Mouse (Mus musculus): ENCODE measurements around the gene Mafb. TPM values are rescaled to one million over a fixed set of nuclear protein-coding genes. Genes with fewer than 3 reads are reported as not detected.

The Mafb gene
- 0.11 TPM for polyA plus RNA-seq (2017; shearing (Covaris generic))

DNA sequence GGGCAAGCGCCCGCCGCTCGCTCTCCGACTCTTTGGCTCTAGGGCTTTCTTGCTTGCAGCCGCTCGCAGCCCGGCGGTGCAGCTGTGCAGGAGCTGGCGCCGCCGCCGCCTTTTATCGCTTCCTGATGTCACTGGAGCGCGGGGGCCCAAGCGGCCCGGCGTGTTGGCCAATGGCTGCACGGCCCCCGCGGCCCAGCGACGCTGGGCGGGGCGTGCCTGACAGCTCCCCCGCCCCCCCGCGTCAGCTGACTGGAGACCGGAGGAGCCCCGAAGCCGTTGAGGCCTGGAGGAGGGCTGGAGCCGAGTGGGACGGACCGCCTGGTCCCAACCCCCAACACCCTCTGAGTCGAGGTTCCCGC lies at the start of gene Mafb:
Mafb (minus strand) TSS at position 86 of the 359 bp plus-strand sequence.

DNA sequence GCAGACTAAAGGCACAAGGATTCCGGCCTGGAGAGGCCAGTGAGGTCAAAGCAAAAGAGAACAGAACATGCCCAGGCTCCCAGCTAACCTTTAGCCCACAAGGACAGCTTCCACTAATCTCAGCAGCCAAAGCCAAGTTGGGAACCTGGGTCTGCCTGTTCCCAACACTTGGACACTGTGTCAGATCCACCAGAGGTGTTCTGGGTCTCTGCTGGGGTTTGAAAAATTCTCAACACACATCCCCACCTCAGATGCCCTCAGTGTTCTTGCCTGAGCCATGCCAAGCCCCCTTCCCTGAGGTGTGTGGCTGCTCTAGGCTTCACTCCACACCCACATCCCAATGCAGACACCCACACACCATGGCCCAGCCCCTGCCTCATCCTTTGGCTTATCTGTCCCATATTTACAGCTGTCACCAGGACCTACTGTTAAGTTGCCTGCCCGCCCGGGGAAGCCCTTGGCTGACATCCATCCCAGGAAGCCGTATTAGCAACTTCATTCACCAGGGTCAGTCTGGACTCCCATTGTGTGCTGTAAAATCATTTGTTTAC lies 32.7 kb downstream of the Mafb start, which contains the start of gene Gm826:
Gm826 (minus strand) TSS at position 52 of the 551 bp plus-strand sequence.

Other genes with a start within 250 kb of the Mafb start
- not detected for gene Gm826, start 32.9 kb downstream of the Mafb start, polyA plus RNA-seq (2017; shearing (Covaris generic))